Mouse (Mus musculus) heart, adult 8-10 months (tissue): ENCODE measurements at regions not wholly inside any gene's neighbourhood (a gene's known extent, or its start where the extent isn't known, plus 50 kb on each side); places are given as distances from the start of the nearest gene placed in this dataset.

Experiments
- DNase-seq: peaks from one replicate; pipeline ENCODE4 v3.0.0; 2022; ENCODE audit warnings: low spot score

- no peak for DNase-seq
Observed at GRCm38 (mm10) chr11:26881635-26882034, 287.8 kb upstream of the Vrk2 start.
